Mouse (Mus musculus): ENCODE measurements around the gene Tmem208.
A peak's percentile ranks its signal among the peaks of the same experiment; 100 is the strongest.

Tmem208 gene

GRCm38 (mm10) chr8:105326968-105327367 lies 814 bp downstream of the Tmem208 start:
- no peak for DNase-seq (ENCODE audit: low spot score in 2 of 2)

GRCm38 (mm10) chr8:105330325-105330724 lies 4.2 kb downstream of the Tmem208 start:
- no peak for DNase-seq (ENCODE audit: low spot score in 2 of 2)

DNA sequence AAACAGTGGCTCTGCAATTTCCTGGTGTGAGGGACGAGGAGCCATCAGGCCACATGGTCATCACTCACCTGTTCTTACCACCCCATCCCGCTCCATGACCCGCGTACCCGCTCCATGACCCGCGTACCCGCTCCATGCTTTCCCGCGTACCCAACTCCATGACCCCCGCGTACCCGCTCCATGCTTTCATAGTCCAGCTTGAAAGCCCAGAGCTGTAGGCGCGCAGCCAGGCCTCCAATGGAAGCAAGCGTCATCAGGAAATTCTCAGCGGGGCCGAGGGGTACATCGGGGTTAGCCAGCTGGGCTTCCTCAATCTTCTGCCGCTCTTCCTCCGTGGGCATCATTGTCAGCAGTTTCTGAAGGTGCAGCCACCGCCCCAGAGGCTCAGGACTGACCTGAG lies 5.3 kb downstream of the Tmem208 start:
- DNase-seq (ENCODE audit: low spot score in 2 of 2): no peak

- DNase-seq (ENCODE audit: low spot score in 2 of 2): no peak
These were observed 5.8 kb downstream of the Tmem208 start for GRCm38 (mm10) chr8:105331931-105332330.

DNA sequence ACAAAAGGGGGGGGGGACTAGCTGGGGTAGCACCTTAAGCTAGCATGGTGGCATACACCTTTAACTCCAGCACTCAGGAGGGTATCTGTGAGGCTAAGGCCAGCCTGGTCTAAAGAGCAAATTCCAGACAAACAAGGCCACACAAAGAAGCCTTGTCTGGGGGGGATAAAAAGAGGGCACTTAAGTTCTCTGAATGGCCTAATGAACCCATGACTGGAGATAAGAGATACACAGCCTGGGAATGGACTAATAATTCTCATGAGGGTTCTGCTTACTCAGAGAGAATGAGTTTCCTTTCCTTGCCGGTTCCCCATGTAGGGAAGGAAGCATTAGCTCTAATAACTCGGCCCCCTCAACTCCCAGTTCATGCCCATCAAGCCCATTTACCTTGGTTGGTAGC lies 6.4 kb downstream of the Tmem208 start:
- DNase-seq (ENCODE audit: low spot score in 2 of 2): no peak

DNA sequence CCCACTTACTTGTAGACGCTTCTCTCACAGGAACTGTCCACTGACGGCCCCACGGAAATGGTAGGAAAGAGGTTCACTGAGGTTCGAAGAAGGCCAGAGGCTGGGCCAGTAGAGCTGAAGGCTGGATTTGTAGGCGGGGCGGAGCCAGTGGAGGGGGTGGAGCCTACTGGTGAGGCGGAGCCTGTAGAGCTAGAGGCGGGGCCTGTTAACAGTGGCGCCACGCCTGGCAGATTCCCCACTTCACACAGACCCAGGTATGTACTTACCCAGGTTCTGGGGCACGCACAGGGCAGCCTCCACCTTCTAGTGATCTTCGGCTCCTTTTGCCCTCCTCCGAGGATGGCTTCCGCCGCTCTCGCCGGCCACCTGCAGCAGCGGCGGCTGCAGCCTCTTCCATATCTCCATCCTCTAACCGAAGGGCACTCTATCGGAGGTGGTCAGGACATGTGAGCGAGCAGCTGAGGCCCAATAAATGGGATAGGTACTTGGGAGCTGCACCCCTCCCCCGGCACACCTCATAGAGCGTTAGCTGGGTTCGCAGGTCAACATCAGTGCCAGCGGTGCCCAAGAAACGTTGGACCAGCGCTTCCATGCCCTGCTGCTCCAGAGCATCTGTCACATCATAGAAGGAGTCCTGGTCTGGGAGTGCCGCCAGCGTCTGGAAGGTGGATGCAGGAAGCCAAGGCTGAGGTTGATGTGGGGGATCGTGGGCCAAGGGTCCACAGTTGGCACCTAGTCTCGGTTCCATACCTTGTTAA lies 10.4 kb downstream of the Tmem208 start:
- DNase-seq (ENCODE audit: low spot score in 2 of 2): no peak

GRCm38 (mm10) chr8:105338992-105339391 lies 12.8 kb downstream of the Tmem208 start:
- DNase-seq (ENCODE audit: low spot score in 2 of 2): no peak

- no peak for DNase-seq (ENCODE audit: low spot score in 2 of 2)
These were observed 13.9 kb downstream of the Tmem208 start for GRCm38 (mm10) chr8:105339886-105340635.

DNA sequence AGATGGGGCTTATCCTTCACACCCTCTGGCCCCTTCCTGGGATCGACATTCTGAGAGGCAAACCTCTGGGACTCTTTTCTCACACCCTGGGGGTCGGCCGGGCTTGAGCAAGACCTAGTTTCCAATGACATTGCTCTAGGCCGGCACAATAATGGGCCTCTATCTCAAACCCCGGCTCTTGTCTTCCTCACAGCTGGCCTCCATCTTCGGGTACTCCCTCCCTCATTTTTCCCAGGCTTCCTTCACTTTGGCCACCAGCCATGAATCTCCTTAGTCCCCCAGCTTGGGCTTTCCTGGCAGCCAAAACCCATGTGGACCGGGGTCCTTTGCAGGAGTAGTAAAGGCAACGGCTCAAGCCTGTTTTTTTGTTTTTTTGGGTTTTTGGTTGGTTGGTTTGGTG lies 15.2 kb downstream of the Tmem208 start:
- DNase-seq (ENCODE audit: low spot score in 2 of 2): no peak

GRCm38 (mm10) chr8:105342768-105343167 lies 16.6 kb downstream of the Tmem208 start:
- DNase-seq (ENCODE audit: low spot score in 2 of 2): no peak

GRCm38 (mm10) chr8:105343791-105344574 lies 17.8 kb downstream of the Tmem208 start:
- no peak for DNase-seq (ENCODE audit: low spot score in 2 of 2)

- no peak for DNase-seq (ENCODE audit: low spot score in 2 of 2)
These were observed 19.2 kb downstream of the Tmem208 start for GRCm38 (mm10) chr8:105345061-105345975.

DNA sequence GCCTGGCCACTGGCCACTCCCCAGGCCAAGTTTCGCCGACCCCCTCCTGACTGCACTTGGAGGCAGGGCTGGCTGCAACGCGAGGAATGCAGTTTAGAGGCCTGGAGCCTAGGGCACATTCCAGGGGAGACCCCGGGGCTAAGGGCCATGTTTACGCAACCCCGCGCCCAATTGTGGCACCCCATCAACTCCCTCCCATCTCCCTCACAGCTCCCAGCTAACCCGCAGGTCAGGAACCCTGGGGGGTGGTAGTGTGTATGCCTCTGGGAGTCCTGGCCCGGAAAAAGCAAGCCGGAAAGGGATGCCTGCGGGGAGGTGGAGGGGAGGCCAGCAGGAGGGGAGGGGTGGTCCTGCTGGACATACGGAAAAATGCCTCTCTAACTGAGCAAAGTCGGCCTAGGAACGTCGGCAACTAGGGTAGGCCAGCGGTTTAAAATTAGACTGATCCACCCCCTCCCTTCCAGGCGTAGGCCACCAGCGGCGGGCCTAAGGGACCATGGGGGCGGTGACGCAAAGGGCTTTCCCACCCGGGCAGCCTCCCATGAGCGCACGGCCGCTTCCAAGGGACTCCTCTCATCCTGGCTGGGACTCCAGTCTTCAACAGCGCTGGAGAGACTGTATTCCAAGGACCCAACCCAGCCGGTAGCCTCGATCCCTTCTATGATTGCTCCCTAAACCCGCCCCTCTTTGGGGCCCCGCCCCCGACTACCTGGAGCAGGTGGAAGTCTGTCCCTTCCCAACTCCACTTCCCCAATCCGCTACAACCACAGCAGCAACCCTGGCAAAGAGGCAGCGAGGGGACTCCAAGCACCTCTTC lies 20.7 kb downstream of the Tmem208 start:
- peak; percentile 39 to 42 for DNase-seq (ENCODE audit: low spot score in 2 of 2)

- peak; percentile 81 to 87 for DNase-seq (ENCODE audit: low spot score in 2 of 2)
These were observed 21.5 kb downstream of the Tmem208 start, which contains the start of gene Fhod1 for GRCm38 (mm10) chr8:105347428-105348221. Fhod1 (minus strand) TSS chr8:105347953.

DNA sequence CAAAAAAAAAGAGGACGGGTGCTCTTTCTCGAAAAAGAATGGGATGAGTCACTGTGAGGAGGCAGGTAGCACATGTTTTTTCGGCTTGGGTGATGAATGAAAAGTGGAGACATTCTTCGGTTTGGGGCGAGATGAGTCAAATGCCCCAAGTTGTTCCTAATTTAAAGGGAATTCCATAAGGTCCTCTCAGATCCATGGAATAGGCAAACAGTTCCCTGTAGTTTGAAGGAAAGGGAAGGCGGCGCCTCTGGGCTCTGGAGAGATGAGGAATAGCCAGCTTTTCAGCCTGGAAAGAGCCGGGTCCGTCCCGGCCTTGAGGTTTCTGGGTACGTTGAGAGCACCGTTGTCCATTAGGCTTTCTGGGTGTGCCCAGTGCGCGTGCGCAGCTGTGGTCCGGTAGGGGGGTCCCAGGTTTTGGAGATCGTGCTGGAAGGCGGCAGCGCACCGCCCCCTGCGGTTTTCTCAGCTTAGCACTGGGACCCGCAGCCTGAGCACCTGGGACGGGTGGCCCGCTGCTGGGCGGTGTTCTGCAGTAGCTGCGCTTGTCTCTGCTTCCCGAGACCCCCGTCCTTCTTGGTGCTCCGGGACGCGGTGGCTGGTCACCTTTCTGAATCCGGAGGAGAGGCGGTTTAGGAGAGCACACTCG lies 22.4 kb downstream of the Tmem208 start, which contains the start of gene Slc9a5:
Gene Slc9a5, plus strand, starts transcription at position 394 of the 646 bp plus-strand sequence.
- DNase-seq (ENCODE audit: low spot score in 2 of 2): peak; percentile 38 to 55

DNA sequence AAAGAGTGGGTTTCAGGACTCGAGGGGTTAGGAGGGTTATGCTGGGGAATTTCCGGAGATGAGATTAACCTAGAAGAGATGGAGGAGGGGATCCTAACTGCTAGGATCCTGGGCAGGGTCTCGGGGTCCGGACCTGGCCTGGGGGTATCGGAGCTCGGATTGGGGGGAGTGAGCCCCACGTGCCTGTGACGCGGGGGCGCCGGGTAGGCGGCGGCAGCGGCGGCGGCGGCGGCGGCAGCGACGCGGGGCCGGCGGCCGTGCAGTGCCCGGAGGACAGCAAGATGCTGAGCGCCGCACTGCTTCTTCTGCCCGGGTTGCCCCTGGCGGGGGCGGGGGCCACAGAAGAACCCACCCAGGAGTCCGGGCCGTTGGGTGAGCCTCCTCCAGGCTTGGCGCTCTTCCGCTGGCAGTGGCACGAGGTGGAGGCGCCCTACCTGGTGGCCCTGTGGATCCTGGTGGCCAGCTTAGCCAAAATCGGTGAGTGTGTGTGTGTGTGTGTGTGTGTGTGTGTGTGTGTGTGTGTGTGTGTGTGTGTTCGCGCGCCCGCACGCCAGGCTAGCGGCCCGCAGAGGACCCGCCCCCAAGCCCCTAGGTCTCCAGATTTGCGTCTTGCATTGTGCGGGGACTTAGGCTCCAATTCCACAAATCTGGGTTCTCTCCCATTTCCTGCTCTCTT lies 23.1 kb downstream of the Tmem208 start:
- peak; percentile 24 to 44 for DNase-seq (ENCODE audit: low spot score in 2 of 2)

- DNase-seq (ENCODE audit: low spot score in 2 of 2): peak; percentile 10 to 36
These were observed 24.0 kb downstream of the Tmem208 start for GRCm38 (mm10) chr8:105350186-105350585.

DNA sequence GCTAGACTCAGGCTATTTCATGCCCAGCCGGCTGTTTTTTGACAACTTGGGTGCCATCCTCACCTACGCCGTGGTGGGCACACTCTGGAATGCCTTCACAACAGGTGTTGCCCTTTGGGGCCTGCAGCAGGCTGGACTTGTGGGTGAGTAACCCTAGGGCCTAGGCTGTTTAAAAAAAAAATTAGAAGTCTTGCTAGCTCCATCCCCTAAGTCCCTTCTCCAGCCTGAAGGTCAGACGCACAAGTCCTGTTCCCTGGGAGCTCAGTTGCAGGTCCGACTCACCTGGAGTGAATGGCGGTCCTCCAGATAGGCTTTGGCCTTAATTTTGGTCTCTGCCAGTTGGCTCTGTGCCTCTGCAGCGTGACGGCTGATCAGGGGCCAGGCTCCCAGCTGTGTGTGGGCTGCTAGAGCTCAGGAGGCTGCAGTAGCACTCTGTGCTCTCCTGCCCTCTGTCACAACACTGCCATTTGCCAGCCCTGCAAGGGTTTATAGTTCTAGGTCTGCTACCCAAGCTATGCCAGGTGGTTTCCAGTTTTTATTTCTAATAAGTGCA lies 27.5 kb downstream of the Tmem208 start:
- DNase-seq (ENCODE audit: low spot score in 2 of 2): no peak

Measured in frontal cortex, postnatal 36 days (tissue).